Mouse (Mus musculus): ENCODE results near the gene Aaed1. TPM values are rescaled to one million over a fixed set of nuclear protein-coding genes. Genes with fewer than 3 reads are reported as not detected.
A peak's percentile ranks its signal among the peaks of the same experiment; 100 is the strongest.
"Not testable (repeated sequence)": the region's sequence is repeated elsewhere in the genome, so short reads cannot be mapped to it uniquely, and the experiment has no call there.

Gene Aaed1
- polyA plus RNA-seq, 1 experiment from 2014 or later = 8.2 TPM

DNA sequence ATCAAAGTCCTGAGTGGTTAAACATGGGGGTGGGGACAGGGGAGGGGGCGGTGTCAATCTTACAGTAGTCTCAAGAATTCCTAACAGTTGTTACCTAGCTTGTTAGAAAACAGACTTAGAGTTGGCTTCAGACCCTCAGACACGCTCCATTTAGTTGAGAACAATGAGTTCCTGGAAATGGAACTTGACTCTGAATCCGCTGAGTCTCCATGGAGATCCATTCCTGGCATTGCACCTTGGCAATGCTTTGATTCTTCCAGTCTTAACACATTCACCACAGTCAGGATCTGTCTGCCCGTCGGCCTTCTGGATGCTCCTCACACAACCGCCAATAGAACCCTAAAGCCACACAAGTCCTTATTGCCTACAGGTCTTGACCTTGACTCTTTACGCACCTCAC lies 52.6 kb downstream of the Aaed1 start:
- H3K9me3 ChIP-seq (ENCODE audit: control insufficient read depth, low read length) = no peaks in the 10 kb centered on the region

DNA sequence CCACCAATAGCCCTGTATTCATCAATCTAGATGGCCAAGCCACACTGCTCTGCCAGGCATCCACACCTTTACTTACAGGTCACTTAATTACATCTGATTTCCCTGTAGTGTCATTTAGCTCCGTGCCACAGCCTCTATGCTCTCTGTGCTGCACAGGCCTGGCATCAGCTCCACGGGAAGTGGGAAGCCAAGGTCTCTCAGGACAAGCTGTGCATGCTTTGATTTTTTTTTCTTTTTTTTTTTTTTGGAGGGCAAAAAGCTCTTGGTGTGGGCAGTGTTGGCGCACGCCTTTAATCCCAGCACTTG lies 54.0 kb downstream of the Aaed1 start:
- Histone ChIP-seq H3K27me3 (replicated peaks; ENCODE audit: control insufficient read depth, insufficient read depth, low read length) (no peaks in the 10 kb centered on the region), H3K9me3 (ENCODE audit: control insufficient read depth, low read length) (no peaks in the 10 kb centered on the region), H3K9ac (replicated peaks; ENCODE audit: low read depth, low read length) (no peak overlapping the region), H3K27ac (ENCODE audit: low read length) (no peak overlapping the region), H3K36me3 (ENCODE audit: control insufficient read depth, insufficient read depth) (no peaks in the 10 kb centered on the region), H3K4me3 (replicated peaks; ENCODE audit: low read length) (no peak overlapping the region), H3K4me2 (ENCODE audit: low read length) (no peak overlapping the region), H3K4me1 (replicated peaks; ENCODE audit: control insufficient read depth, insufficient read depth, low read length) (no peaks in the 10 kb centered on the region)
- 44% methylated on average over 4 of the region's 4 CpGs for WGBS
- ATAC-seq = no peak

More for the DNA sequence above, 52.6 kb downstream of the Aaed1 start:
- WGBS = 83% methylated on average over 7 of the region's 7 CpGs
- H3K4me1 ChIP-seq (replicated peaks; ENCODE audit: control insufficient read depth, insufficient read depth, low read length) = no peaks in the 10 kb centered on the region
- no peak overlapping the region for H3K4me2 ChIP-seq (ENCODE audit: low read length)
- H3K27ac ChIP-seq (ENCODE audit: low read length) = no peak overlapping the region
- ATAC-seq = no peak
- no peaks in the 10 kb centered on the region for H3K27me3 ChIP-seq (replicated peaks; ENCODE audit: control insufficient read depth, insufficient read depth, low read length)
- no peak overlapping the region for H3K9ac ChIP-seq (replicated peaks; ENCODE audit: low read depth, low read length)
- H3K4me3 ChIP-seq (replicated peaks; ENCODE audit: low read length) = no peak overlapping the region
- H3K36me3 ChIP-seq (ENCODE audit: control insufficient read depth, insufficient read depth) = no peaks in the 10 kb centered on the region

DNA sequence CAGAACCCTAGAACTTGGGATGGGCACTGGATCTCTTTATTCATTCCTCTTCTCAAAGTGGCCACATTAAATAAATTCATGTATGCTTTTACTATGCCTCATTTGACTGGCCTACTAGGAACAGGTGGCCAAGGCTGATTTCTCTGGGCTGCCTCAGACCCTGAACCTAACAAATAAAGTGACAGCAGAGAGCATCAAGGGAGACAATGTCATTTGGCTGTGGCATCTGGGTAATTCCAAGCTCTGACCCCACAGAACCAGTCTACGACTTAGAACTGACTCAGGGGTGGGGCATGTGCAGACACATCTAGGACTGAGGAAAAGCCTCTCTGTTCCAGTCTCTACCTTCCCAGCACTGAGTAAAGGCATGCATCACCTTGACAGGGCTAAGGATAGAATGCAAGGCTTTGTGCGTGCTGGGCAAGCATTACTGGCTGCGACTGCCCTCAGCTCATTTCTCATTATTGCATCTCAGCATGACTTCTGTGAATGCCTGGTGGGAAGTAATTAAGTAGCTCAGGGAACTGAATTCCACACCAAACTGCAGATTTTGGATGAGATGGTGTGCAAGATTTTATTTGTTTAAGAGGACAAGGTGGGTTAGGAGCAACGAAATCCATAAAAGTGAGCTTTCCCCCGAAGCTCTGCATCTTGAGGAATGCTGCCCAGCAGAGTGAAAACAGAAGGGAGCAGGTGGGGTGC lies 54.5 kb downstream of the Aaed1 start:
- Histone ChIP-seq H3K27me3 (replicated peaks; ENCODE audit: control insufficient read depth, insufficient read depth, low read length) (no peaks in the 10 kb centered on the region), H3K27ac (ENCODE audit: low read length) (no peak overlapping the region), H3K4me2 (ENCODE audit: low read length) (no peak overlapping the region), H3K4me3 (replicated peaks; ENCODE audit: low read length) (no peak overlapping the region), H3K4me1 (replicated peaks; ENCODE audit: control insufficient read depth, insufficient read depth, low read length) (no peaks in the 10 kb centered on the region), H3K9me3 (ENCODE audit: control insufficient read depth, low read length) (no peaks in the 10 kb centered on the region), H3K9ac (replicated peaks; ENCODE audit: low read depth, low read length) (no peak overlapping the region), H3K36me3 (ENCODE audit: control insufficient read depth, insufficient read depth) (no peaks in the 10 kb centered on the region)
- WGBS = 10% methylated on average over 5 of the region's 5 CpGs
- ATAC-seq = no peak

DNA sequence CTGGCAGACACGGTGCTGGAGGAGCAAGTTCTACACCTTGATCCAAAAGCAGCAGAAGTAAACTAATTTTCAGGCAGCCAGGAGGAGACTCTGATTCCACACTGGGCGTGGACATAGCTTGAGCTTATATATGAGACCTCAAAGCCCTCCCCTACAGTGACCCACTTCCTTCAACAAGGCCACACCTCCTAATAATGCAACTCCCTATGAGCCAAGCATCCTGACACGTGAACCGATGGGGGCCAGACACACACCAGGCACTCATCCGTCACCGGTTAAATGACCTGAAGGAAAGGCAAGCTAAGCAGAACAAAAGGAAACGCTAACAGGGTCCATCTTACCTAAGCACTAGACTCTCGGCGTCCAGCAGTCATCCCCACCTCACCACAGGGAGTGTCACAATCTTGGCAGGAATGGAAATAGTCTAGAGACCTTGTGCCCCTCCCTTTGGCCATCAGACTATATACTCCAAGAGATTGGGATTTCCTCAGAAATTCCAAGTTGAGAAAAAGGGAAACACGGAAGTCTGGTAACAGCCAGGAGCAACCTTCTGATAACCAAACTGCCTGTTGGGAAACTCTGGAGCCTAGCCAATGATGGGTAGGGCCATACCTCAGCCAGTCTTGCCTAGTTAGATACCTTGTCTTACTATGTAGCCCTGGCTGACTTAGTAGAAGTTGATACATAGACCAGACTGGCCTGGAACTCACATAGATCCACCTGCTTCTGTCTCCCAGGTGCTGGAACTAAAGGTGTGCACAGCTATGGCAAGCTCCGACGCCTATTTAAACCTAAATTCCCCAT lies 55.3 kb downstream of the Aaed1 start:
- Histone ChIP-seq H3K4me1 (replicated peaks; ENCODE audit: control insufficient read depth, insufficient read depth, low read length) (no peaks in the 10 kb centered on the region), H3K4me3 (replicated peaks; ENCODE audit: low read length) (no peak overlapping the region), H3K36me3 (ENCODE audit: control insufficient read depth, insufficient read depth) (no peaks in the 10 kb centered on the region), H3K4me2 (ENCODE audit: low read length) (no peak overlapping the region), H3K27me3 (replicated peaks; ENCODE audit: control insufficient read depth, insufficient read depth, low read length) (no peaks in the 10 kb centered on the region), H3K27ac (ENCODE audit: low read length) (no peak overlapping the region), H3K9ac (replicated peaks; ENCODE audit: low read depth, low read length) (no peak overlapping the region), H3K9me3 (ENCODE audit: control insufficient read depth, low read length) (no peaks in the 10 kb centered on the region)
- WGBS = 77% methylated on average over 12 of the region's 12 CpGs
- ATAC-seq = no peak

GRCm38 (mm10) chr13:64254185-64254584 lies 58.3 kb downstream of the Aaed1 start:
- H3K4me3 ChIP-seq (replicated peaks; ENCODE audit: low read length); H3K4me2 ChIP-seq (ENCODE audit: low read length); ATAC-seq; H3K27me3 ChIP-seq (replicated peaks; ENCODE audit: control insufficient read depth, insufficient read depth, low read length); H3K36me3 ChIP-seq (ENCODE audit: control insufficient read depth, insufficient read depth); H3K4me1 ChIP-seq (replicated peaks; ENCODE audit: control insufficient read depth, insufficient read depth, low read length); H3K9ac ChIP-seq (replicated peaks; ENCODE audit: low read depth, low read length); H3K9me3 ChIP-seq (ENCODE audit: control insufficient read depth, low read length); H3K27ac ChIP-seq (ENCODE audit: low read length): not testable (repeated sequence)
- 89% methylated on average over 11 of the region's 11 CpGs for WGBS

DNA sequence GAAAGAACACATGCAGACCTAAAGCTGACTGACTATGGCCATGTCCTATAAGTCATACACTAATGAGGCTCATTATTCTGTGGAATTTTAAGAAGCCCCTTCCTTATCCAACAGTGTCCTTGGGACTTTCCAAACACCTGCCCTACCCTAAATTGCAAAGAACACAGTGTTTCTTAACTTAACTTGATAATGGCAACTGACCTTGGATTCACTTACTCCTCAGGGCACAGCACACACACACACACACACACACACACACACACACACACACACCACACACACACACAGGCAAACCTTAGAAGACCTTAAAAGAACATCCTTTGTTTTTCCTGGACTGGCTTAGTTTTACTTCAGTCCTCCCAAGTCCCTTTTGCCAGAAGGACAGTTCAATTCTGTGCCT lies 58.8 kb downstream of the Aaed1 start:
- Histone ChIP-seq H3K9ac (replicated peaks; ENCODE audit: low read depth, low read length) (no peak overlapping the region), H3K4me2 (ENCODE audit: low read length) (no peak overlapping the region), H3K27ac (ENCODE audit: low read length) (no peak overlapping the region), H3K36me3 (ENCODE audit: control insufficient read depth, insufficient read depth) (no peaks in the 10 kb centered on the region), H3K4me1 (replicated peaks; ENCODE audit: control insufficient read depth, insufficient read depth, low read length) (peaks cover 3% of the 10 kb centered on the region), H3K9me3 (ENCODE audit: control insufficient read depth, low read length) (no peaks in the 10 kb centered on the region), H3K27me3 (replicated peaks; ENCODE audit: control insufficient read depth, insufficient read depth, low read length) (no peaks in the 10 kb centered on the region), H3K4me3 (replicated peaks; ENCODE audit: low read length) (no peak overlapping the region)
- ATAC-seq = no peak

- Histone ChIP-seq H3K27ac (ENCODE audit: low read length) (no peak overlapping the region), H3K36me3 (ENCODE audit: control insufficient read depth, insufficient read depth) (no peaks in the 10 kb centered on the region), H3K4me2 (ENCODE audit: low read length) (no peak overlapping the region), H3K9ac (replicated peaks; ENCODE audit: low read depth, low read length) (no peak overlapping the region), H3K4me3 (replicated peaks; ENCODE audit: low read length) (no peak overlapping the region), H3K9me3 (ENCODE audit: control insufficient read depth, low read length) (no peaks in the 10 kb centered on the region), H3K4me1 (replicated peaks; ENCODE audit: control insufficient read depth, insufficient read depth, low read length) (peaks cover 9% of the 10 kb centered on the region), H3K27me3 (replicated peaks; ENCODE audit: control insufficient read depth, insufficient read depth, low read length) (no peaks in the 10 kb centered on the region)
- 84% methylated on average over 5 of the region's 5 CpGs for WGBS
- no peak for ATAC-seq
Measured at GRCm38 (mm10) chr13:64252147-64252546, 60.4 kb downstream of the Aaed1 start.

- 22% methylated on average over 1 of the region's 1 CpGs for WGBS
- no peak for ATAC-seq
- no peaks in the 10 kb centered on the region for H3K27me3 ChIP-seq (replicated peaks; ENCODE audit: control insufficient read depth, insufficient read depth, low read length)
Measured at GRCm38 (mm10) chr13:64250363-64250762, 62.1 kb downstream of the Aaed1 start.

DNA sequence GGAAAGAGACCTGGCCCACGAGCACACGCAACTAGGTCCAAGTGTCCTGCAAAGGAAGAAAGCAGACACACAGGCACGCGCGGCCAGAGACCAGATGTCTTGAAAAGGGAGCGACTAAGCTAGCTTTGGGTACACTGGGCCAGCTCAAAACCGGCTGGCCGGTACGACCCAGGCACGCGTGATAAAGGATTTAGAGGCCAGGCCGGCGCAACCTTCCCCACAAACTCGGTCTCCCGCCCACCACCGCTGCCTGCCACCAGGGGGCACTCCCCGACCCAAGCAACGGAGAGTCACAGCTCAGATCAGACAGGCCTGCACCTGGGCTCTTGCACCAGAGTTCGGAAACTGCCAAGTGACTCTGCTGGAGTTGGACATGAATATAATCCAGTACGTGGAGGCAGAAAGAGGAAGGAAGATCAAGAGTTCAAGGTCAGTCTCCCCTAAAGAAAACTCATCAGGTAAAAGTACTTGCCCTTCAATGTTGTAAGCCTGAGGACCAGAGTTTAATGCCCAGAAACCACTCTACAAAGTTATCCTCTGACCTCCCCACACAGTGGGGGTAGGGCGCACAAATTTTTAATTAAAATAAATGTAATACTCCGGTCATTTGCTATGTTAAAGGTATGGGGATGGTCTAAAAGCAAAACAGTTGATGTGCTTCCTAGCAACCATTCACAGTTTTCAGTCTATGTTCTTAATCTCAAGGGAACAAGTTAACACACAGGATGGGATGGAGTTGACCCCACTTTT lies 63.6 kb downstream of the Aaed1 start:
- 9% methylated on average over 22 of the region's 22 CpGs for WGBS
- peak; percentile 73 for ATAC-seq

More at GRCm38 (mm10) chr13:64250363-64250762, 62.1 kb downstream of the Aaed1 start:
- Histone ChIP-seq H3K36me3 (ENCODE audit: control insufficient read depth, insufficient read depth) (no peaks in the 10 kb centered on the region), H3K27ac (ENCODE audit: low read length) (no peak overlapping the region), H3K4me1 (replicated peaks; ENCODE audit: control insufficient read depth, insufficient read depth, low read length) (peaks cover 9% of the 10 kb centered on the region), H3K4me3 (replicated peaks; ENCODE audit: low read length) (no peak overlapping the region), H3K9me3 (ENCODE audit: control insufficient read depth, low read length) (no peaks in the 10 kb centered on the region), H3K9ac (replicated peaks; ENCODE audit: low read depth, low read length) (no peak overlapping the region), H3K4me2 (ENCODE audit: low read length) (no peak overlapping the region)

More for the DNA sequence above, 63.6 kb downstream of the Aaed1 start:
- Histone ChIP-seq H3K4me1 (replicated peaks; ENCODE audit: control insufficient read depth, insufficient read depth, low read length) (peaks cover 9% of the 10 kb centered on the region), H3K4me3 (replicated peaks; ENCODE audit: low read length) (peak overlapping the region; percentile 48), H3K27ac (ENCODE audit: low read length) (no peak overlapping the region), H3K27me3 (replicated peaks; ENCODE audit: control insufficient read depth, insufficient read depth, low read length) (no peaks in the 10 kb centered on the region), H3K36me3 (ENCODE audit: control insufficient read depth, insufficient read depth) (no peaks in the 10 kb centered on the region), H3K9ac (replicated peaks; ENCODE audit: low read depth, low read length) (peak overlapping the region; percentile 54), H3K9me3 (ENCODE audit: control insufficient read depth, low read length) (no peaks in the 10 kb centered on the region), H3K4me2 (ENCODE audit: low read length) (peak overlapping the region; percentile 95)
